In genomic region chr10:125787441-125788060, GRCm38 (mm10) we compare ENCODE assay signal across 9 mouse cellular contexts.
DNase-seq lines count a peak whose midpoint lies in the region; ATAC-seq and TF ChIP-seq lines count a peak whose summit lies in the region.
"Had no signal": no experiment of that assay in that cellular context is flagged by ENCODE, and none has a peak within 500 bp of the region (broad histone marks: within the 10 kb centered on the region; RNA-seq: fewer than 3 reads in every experiment).

No protein-coding gene starts in this region.

- TF ChIP-seq CTCF in layer of hippocampus, adult 2 months (conservative IDR thresholded peaks at IDR 0.05), result no peak

- H3K36me3 ChIP-seq in forebrain, embryonic 11.5 days (ENCODE audit: control insufficient read depth, insufficient read depth, low read length), result no peaks in the 10 kb centered on the region
- no peaks in the 10 kb centered on the region for H3K36me3 ChIP-seq in limb, embryonic 12.5 days
- H3K36me3 ChIP-seq in neural tube, embryonic 15.5 days, result no peaks in the 10 kb centered on the region

- no peaks in the 10 kb centered on the region for H3K9me3 ChIP-seq in forebrain, embryonic 11.5 days (ENCODE audit: control insufficient read depth, low read length)
- no peaks in the 10 kb centered on the region for H3K9me3 ChIP-seq in limb, embryonic 12.5 days
- no peaks in the 10 kb centered on the region for H3K9me3 ChIP-seq in neural tube, embryonic 15.5 days (replicated peaks)

- no peak for DNase-seq in layer of hippocampus, adult 2 months (ENCODE audit: low spot score in 2 of 2)
- no peak for DNase-seq in layer of hippocampus, adult 8-10 months (ENCODE audit: low spot score in 2 of 2)
- DNase-seq in forebrain, embryonic 11.5 days (ENCODE audit: low spot score), result no peak
- DNase-seq in right cerebral cortex, postnatal 4 days, result no peak
- no peak for DNase-seq in testis, postnatal 10 days (ENCODE audit: low spot score)
- DNase-seq: kidney, postnatal 25 days had no signal

- WGBS in forebrain, embryonic 11.5 days, result 38% methylated on average over 19 of the region's 19 CpGs
- 32% methylated on average over 19 of the region's 19 CpGs for WGBS in limb, embryonic 12.5 days
- 40% methylated on average over 19 of the region's 19 CpGs for WGBS in neural tube, embryonic 15.5 days

- peak overlapping the region; percentile 50 for H3K4me3 ChIP-seq in layer of hippocampus, adult 2 months
- no peak overlapping the region for H3K4me3 ChIP-seq in forebrain, embryonic 11.5 days (ENCODE audit: low read depth, low read length)
- peak overlapping the region; percentile 18 for H3K4me3 ChIP-seq in limb, embryonic 12.5 days (replicated peaks)
- peak overlapping the region; percentile 31 for H3K4me3 ChIP-seq in neural tube, embryonic 15.5 days (replicated peaks)

- H3K9ac ChIP-seq in forebrain, embryonic 11.5 days (ENCODE audit: low read length), result no peak overlapping the region; the same call in 1 of the 2 replicates
- 0 out of 2 replicates have a peak overlapping the region, but pooled peaks have one; percentile 23 for H3K9ac ChIP-seq in limb, embryonic 12.5 days (replicated peaks)
- H3K9ac ChIP-seq in neural tube, embryonic 15.5 days (replicated peaks), result peak overlapping the region; percentile 40; the same call in 1 of the 2 replicates

- peak overlapping the region; percentile 52 for H3K4me2 ChIP-seq in forebrain, embryonic 11.5 days (ENCODE audit: low read depth, low read length, severe bottlenecking)
- H3K4me2 ChIP-seq in limb, embryonic 12.5 days, result peak overlapping the region; percentile 52
- H3K4me2 ChIP-seq in neural tube, embryonic 15.5 days, result peak overlapping the region; percentile 68

- peaks cover 13% of the 10 kb centered on the region; the same call in 1 of the 2 replicates for H3K4me1 ChIP-seq in forebrain, embryonic 11.5 days (replicated peaks; ENCODE audit: control insufficient read depth, insufficient read depth, low read length)
- H3K4me1 ChIP-seq in limb, embryonic 12.5 days (replicated peaks), result peaks cover 40% of the 10 kb centered on the region
- peaks cover 30% of the 10 kb centered on the region for H3K4me1 ChIP-seq in neural tube, embryonic 15.5 days

- H3K27ac ChIP-seq in layer of hippocampus, adult 2 months, result no peak overlapping the region
- H3K27ac ChIP-seq in forebrain, embryonic 11.5 days (ENCODE audit: low read depth, low read length), result peak overlapping the region; percentile 62
- peak overlapping the region; percentile 94 for H3K27ac ChIP-seq in limb, embryonic 12.5 days
- no peak overlapping the region for H3K27ac ChIP-seq in neural tube, embryonic 15.5 days (replicated peaks)

- ATAC-seq in forebrain, embryonic 11.5 days (replicated peaks; ENCODE audit: low FRiP score), result no peak
- no peak for ATAC-seq in limb, embryonic 12.5 days (ENCODE audit: insufficient number of reproducible peaks, insufficient read depth, low FRiP score, low TSS enrichment, low read depth)
- ATAC-seq in neural tube, embryonic 15.5 days (ENCODE audit: low FRiP score), result no peak; the same call in 1 of the 2 replicates
- no peak for ATAC-seq in erythroid progenitor cell, adult 5-6 weeks (replicated peaks; ENCODE audit: low FRiP score, poor library complexity, severe bottlenecking)

- no peaks in the 10 kb centered on the region for H3K27me3 ChIP-seq in forebrain, embryonic 11.5 days (ENCODE audit: control insufficient read depth, insufficient read depth, low read length)
- H3K27me3 ChIP-seq in limb, embryonic 12.5 days, result no peaks in the 10 kb centered on the region
- H3K27me3 ChIP-seq in neural tube, embryonic 15.5 days (replicated peaks), result no peaks in the 10 kb centered on the region

Comparison
In these comparisons a context has a peak if more than half of its experiments do, and no peak if none do; other contexts are left out.
1. H3K27ac ChIP-seq: peak in forebrain, embryonic 11.5 days (single experiment) and limb, embryonic 12.5 days (single experiment); none in layer of hippocampus, adult 2 months (single experiment) and neural tube, embryonic 15.5 days (single experiment).
2. Peak in every context shown above with its lines, with median percentiles within 50 percentile points of each other: H3K4me2 ChIP-seq.